Mouse (Mus musculus) large intestine, adult 2 months (tissue): ENCODE measurements around the gene Slc38a4. TPM values are rescaled to one million over a fixed set of nuclear protein-coding genes. Genes with fewer than 3 reads are reported as not detected.

Experiments
- DNase-seq: peaks from one replicate; pipeline ENCODE4 v3.0.0-alpha.2; 2012; ENCODE audit warnings: low read depth, low spot score
- WGBS: fragments of 180-500 bp; shearing (Covaris S2); methylation state at CpG from one replicate; pipeline ENCODE4 v1.1.7; 2018; 5-methylcytosine and 5-hydroxymethylcytosine counted together
- polyA plus RNA-seq: library from polyadenylated mRNA; depleted of rRNA; stranded (reverse); fragments of >200 nt; gene quantifications from 2 replicates; pipeline ENCODE4 v1.2.3, GENCODE M21; 2012

The Slc38a4 gene
- polyA plus RNA-seq, 1 experiment, result 0.30 TPM

GRCm38 (mm10) chr15:97059071-97060041 is 3.6 kb upstream of the Slc38a4 start:
- no peak for DNase-seq
- 80% methylated on average over 24 of the region's 24 CpGs for WGBS

GRCm38 (mm10) chr15:97054767-97055489 is 828 bp downstream of the Slc38a4 start:
- 42% methylated on average over 31 of the region's 31 CpGs for WGBS

GRCm38 (mm10) chr15:97054131-97054530 is 1.6 kb downstream of the Slc38a4 start:
- DNase-seq, result no peak
- 65% methylated on average over 15 of the region's 15 CpGs for WGBS

More at GRCm38 (mm10) chr15:97054767-97055489, 828 bp downstream of the Slc38a4 start:
- no peak for DNase-seq

GRCm38 (mm10) chr15:97050436-97050835 is 5.3 kb downstream of the Slc38a4 start:
- WGBS, result 64% methylated on average over 12 of the region's 12 CpGs
- no peak for DNase-seq

GRCm38 (mm10) chr15:97050011-97050410 is 5.7 kb downstream of the Slc38a4 start:
- no peak for DNase-seq
- WGBS, result 26% methylated on average over 10 of the region's 10 CpGs

GRCm38 (mm10) chr15:97049281-97049841 is 6.4 kb downstream of the Slc38a4 start:
- DNase-seq, result no peak
- WGBS, result 71% methylated on average over 11 of the region's 11 CpGs

- no peak for DNase-seq
Observed at GRCm38 (mm10) chr15:97048267-97048666, 7.5 kb downstream of the Slc38a4 start.

GRCm38 (mm10) chr15:97043921-97044320 is 11.8 kb downstream of the Slc38a4 start:
- DNase-seq, result no peak
- 91% methylated on average over 13 of the region's 13 CpGs for WGBS

More at GRCm38 (mm10) chr15:97048267-97048666, 7.5 kb downstream of the Slc38a4 start:
- WGBS, result 72% methylated on average over 5 of the region's 5 CpGs

GRCm38 (mm10) chr15:97042001-97042491 is 13.7 kb downstream of the Slc38a4 start:
- 20% methylated on average over 7 of the region's 7 CpGs for WGBS
- DNase-seq, result no peak

GRCm38 (mm10) chr15:97041182-97041581 is 14.6 kb downstream of the Slc38a4 start:
- WGBS, result 75% methylated on average over 9 of the region's 9 CpGs
- DNase-seq, result no peak

- 89% methylated on average over 8 of the region's 8 CpGs for WGBS
- DNase-seq, result no peak
Observed at GRCm38 (mm10) chr15:97037710-97038109, 18.0 kb downstream of the Slc38a4 start.

- no peak for DNase-seq
- 33% methylated on average over 6 of the region's 6 CpGs for whole genome bisulfite sequencing
Observed at GRCm38 (mm10) chr15:97035892-97036291, 19.9 kb downstream of the Slc38a4 start.

- WGBS, result 68% methylated on average over 9 of the region's 9 CpGs
- no peak for DNase-seq
Observed at GRCm38 (mm10) chr15:97033485-97033991, 22.2 kb downstream of the Slc38a4 start.

GRCm38 (mm10) chr15:97031886-97032285 is 23.9 kb downstream of the Slc38a4 start:
- 82% methylated on average over 5 of the region's 5 CpGs for WGBS
- DNase-seq, result no peak

- no peak for DNase-seq
- WGBS, result 90% methylated on average over 10 of the region's 10 CpGs
Observed at GRCm38 (mm10) chr15:97030984-97031492, 24.7 kb downstream of the Slc38a4 start.

- DNase-seq, result no peak
- WGBS, result 89% methylated on average over 4 of the region's 4 CpGs
Observed at GRCm38 (mm10) chr15:97030136-97030535, 25.6 kb downstream of the Slc38a4 start.

GRCm38 (mm10) chr15:97029064-97029791 is 26.5 kb downstream of the Slc38a4 start:
- no peak for DNase-seq
- WGBS, result 77% methylated on average over 9 of the region's 9 CpGs

GRCm38 (mm10) chr15:97028651-97029050 is 27.1 kb downstream of the Slc38a4 start:
- no peak for DNase-seq
- 49% methylated on average over 11 of the region's 11 CpGs for WGBS
